ENCODE assay signal across 14 mouse cellular contexts in the genomic region with DNA sequence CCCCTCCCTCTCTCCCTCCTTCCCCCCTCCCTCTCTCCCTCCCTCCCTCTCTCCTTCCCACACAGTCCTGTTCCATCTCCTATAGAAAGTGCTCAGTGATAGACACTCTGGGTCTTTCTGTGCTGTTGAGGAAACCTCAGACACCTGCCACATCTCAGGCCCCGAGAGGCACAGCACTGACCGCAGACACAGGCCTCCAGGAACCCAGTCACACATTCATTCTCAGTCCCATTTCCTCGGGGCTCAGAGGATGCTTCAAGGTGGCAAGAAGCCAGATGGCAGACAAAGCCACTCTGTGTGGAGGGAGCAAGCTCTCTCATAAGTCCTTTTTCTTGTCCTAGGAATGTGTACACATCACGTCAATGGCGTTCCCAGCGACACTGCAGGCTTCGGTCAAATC.
DNase-seq lines count a peak whose midpoint lies in the region; ATAC-seq lines count a peak whose summit lies in the region.
"Had no signal": no experiment of that assay in that cellular context is flagged by ENCODE, and none has a peak within 500 bp of the region (broad histone marks: within the 10 kb centered on the region; RNA-seq: fewer than 3 reads in every experiment).

No protein-coding gene starts in this region.

- H3K27ac ChIP-seq in neural tube, embryonic 13.5 days (replicated peaks), result peak overlapping the region; percentile 14; the same call in 1 of the 2 replicates
- H3K27ac ChIP-seq: heart, adult 2 months; limb, embryonic 13.5 days had no signal

- intact Hi-C loops in gastrocnemius, postnatal 36 days (cut with DNase I), result no loop called here

- H3K9ac ChIP-seq in neural tube, embryonic 13.5 days, result no peak overlapping the region
- H3K9ac ChIP-seq: limb, embryonic 13.5 days had no signal

- H3K27me3 ChIP-seq in neural tube, embryonic 13.5 days, result no peaks in the 10 kb centered on the region
- H3K27me3 ChIP-seq: limb, embryonic 13.5 days had no signal

- H3K4me3 ChIP-seq in neural tube, embryonic 13.5 days, result no peak overlapping the region
- H3K4me3 ChIP-seq: heart, adult 2 months; limb, embryonic 13.5 days had no signal

- peaks cover 9% of the 10 kb centered on the region; the same call in 1 of the 2 replicates for H3K4me1 ChIP-seq in neural tube, embryonic 13.5 days (replicated peaks)
- H3K4me1 ChIP-seq: limb, embryonic 13.5 days had no signal

- peak; percentile 77 for ATAC-seq in neural tube, embryonic 13.5 days (ENCODE audit: low read depth)
- ATAC-seq: lung, postnatal 0 days had no signal

- H3K9me3 ChIP-seq in neural tube, embryonic 13.5 days, result no peaks in the 10 kb centered on the region
- H3K9me3 ChIP-seq: limb, embryonic 13.5 days had no signal

- WGBS in neural tube, embryonic 13.5 days, result 56% methylated on average over 7 of the region's 7 CpGs

- H3K36me3 ChIP-seq in neural tube, embryonic 13.5 days, result no peaks in the 10 kb centered on the region
- H3K36me3 ChIP-seq: limb, embryonic 13.5 days had no signal

- H3K4me2 ChIP-seq in neural tube, embryonic 13.5 days, result no peak overlapping the region
- H3K4me2 ChIP-seq: limb, embryonic 13.5 days had no signal

- peak; percentile 4 for DNase-seq in cerebellum, adult 11-12 months
- DNase-seq in cerebellum, adult 8-10 months, result no peak
- DNase-seq in layer of hippocampus, adult 8-10 months (ENCODE audit: low spot score in 2 of 2), result peak; percentile 17 to 23
- no peak for DNase-seq in layer of hippocampus, postnatal 25 days (ENCODE audit: extremely low spot score in 1 of 2, low spot score in 1 of 2)
- peak; percentile 11 for DNase-seq in right cerebral cortex, postnatal 14 days
- no peak for DNase-seq in right cerebral cortex, postnatal 25 days
- DNase-seq in gastrocnemius, postnatal 36 days, result no peak
- DNase-seq: embryo, embryonic 11 days; heart, adult 2 months; kidney, postnatal 14 days; thymus, adult 2 months had no signal

Comparison
In these comparisons a context has a peak if more than half of its experiments do, and no peak if none do; other contexts are left out.
1. DNase-seq: peak in cerebellum, adult 11-12 months (single experiment), layer of hippocampus, adult 8-10 months (2 of 2) and right cerebral cortex, postnatal 14 days (single experiment); none in cerebellum, adult 8-10 months (single experiment), layer of hippocampus, postnatal 25 days (0 of 2), right cerebral cortex, postnatal 25 days (single experiment) and gastrocnemius, postnatal 36 days (0 of 2).